Mouse (Mus musculus): ENCODE results near the gene Vmn1r174. TPM values are rescaled to one million over a fixed set of nuclear protein-coding genes. Genes with fewer than 3 reads are reported as not detected.
"Not testable (repeated sequence)": the region's sequence is repeated elsewhere in the genome, so short reads cannot be mapped to it uniquely, and the experiment has no call there.

Gene Vmn1r174
- not detected for total RNA-seq (2021)
- long read RNA-seq, experiment 1, result 0 reads
- long read RNA-seq, experiment 2, result 0 reads

DNA sequence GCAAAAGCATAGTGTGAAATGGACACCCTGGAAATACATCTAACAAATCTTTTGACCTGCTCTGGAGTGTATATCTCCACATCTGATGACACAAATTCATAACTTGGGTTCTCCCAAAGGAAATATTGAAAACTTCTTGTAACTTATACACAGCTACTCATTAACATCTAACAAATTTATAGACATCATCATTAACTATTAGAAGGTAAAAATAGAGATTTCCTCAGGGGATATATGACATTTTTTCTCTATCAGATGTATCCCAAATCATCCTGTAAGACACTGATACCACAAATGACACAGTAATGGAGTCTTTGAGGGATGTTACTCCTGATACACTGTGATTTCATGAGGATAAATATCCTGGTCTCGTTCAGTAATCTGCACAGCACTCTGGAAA lies at the start of gene Vmn1r174:
Gene Vmn1r174 (plus strand): TSS at position 301 of the 400 bp plus-strand sequence.
- DNase-seq (ENCODE audit: low spot score in 2 of 2), result not testable (repeated sequence)

DNA sequence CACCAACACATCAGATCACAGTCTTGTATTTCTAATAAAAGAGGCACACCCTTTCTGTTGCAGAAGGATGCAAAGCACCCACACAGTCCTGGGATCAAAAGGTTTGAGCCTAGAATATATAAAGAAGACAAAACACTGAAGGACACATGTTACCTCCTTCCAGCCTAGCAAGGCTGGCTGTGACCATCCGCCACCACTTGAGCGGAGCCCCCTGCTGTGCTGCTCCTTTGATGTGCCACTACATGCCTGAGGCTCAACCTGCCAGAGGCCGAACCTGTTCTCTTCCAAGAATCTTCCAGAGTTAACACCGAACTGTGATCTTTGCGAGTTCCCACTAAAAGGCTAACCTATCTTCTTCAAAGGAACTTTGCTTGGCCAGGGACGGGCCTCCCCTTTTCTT lies 32.5 kb downstream of the Vmn1r174 start:
- DNase-seq (ENCODE audit: low spot score in 2 of 2), result no peak

DNA sequence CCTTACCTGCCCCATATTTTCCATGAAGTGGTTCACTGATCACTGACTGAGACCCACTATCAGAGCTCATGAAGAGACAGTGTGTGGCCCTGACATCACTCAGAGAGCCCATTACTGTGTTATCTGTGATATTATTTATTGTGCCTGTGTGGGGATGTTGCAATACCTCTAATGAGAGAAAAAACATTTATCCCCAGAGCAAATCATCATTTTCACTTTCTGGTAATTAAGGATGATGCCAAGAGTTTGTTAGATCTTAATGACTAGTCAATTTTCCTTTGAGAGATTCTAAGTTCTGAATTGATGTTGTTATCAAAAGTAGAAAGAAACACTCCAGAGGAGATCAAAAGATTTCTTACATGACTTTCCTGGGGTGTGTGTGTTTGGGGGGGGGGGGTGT lies 58.5 kb downstream of the Vmn1r174 start, which contains the start of gene Vmn1r175:
Gene Vmn1r175 (minus strand): TSS at position 101 of the 400 bp plus-strand sequence.
- DNase-seq (ENCODE audit: low spot score in 2 of 2), result not testable (repeated sequence)

Other genes starting within 250 kb of the Vmn1r174 start
- not detected for gene Vmn1r167, start 245.1 kb upstream of the Vmn1r174 start, total RNA-seq (2021)
- gene Vmn1r168, start 212.5 kb upstream of the Vmn1r174 start, total RNA-seq (2021), result not detected
- not detected for gene Vmn1r169, start 176.7 kb upstream of the Vmn1r174 start, total RNA-seq (2021)
- not detected for gene Vmn1r170, start 146.1 kb upstream of the Vmn1r174 start, total RNA-seq (2021)
- not detected for gene Vmn1r171, start 121.5 kb upstream of the Vmn1r174 start, total RNA-seq (2021)
- gene Vmn1r172, start 94.0 kb upstream of the Vmn1r174 start, total RNA-seq (2021), result not detected
- gene Vmn1r173, start 51.6 kb upstream of the Vmn1r174 start, total RNA-seq (2021), result not detected
- not detected for gene Vmn1r175, start 58.4 kb downstream of the Vmn1r174 start, total RNA-seq (2021)
- not detected for gene Vmn1r176, start 85.1 kb downstream of the Vmn1r174 start, total RNA-seq (2021)
- not detected for gene Vmn1r177, start 114.2 kb downstream of the Vmn1r174 start, total RNA-seq (2021)
- gene Vmn1r178, start 139.7 kb downstream of the Vmn1r174 start, total RNA-seq (2021), result not detected
- not detected for gene Vmn1r179, start 174.7 kb downstream of the Vmn1r174 start, total RNA-seq (2021)
- gene Vmn1r180, start 198.4 kb downstream of the Vmn1r174 start, total RNA-seq (2021), result not detected
- not detected for gene Vmn1r181, start 222.3 kb downstream of the Vmn1r174 start, total RNA-seq (2021)
- not detected for gene V1rd19, start 249.4 kb downstream of the Vmn1r174 start, total RNA-seq (2021)